Mouse (Mus musculus): ENCODE measurements around the gene Olfr869. TPM values are rescaled to one million over a fixed set of nuclear protein-coding genes. Genes with fewer than 3 reads are reported as not detected.

The Olfr869 gene
- polyA plus RNA-seq (2015; fragmentation: Nextera tagmentation; extraction: Ambion mirVana), result not detected in 2 replicates

GRCm38 (mm10) chr9:20128709-20129108 is at the start of gene Olfr869:
TSS of gene Olfr869 (plus strand) at chr9:20129009.
- Histone ChIP-seq H3K27me3 (no peaks in the 10 kb centered on the region), H3K36me3 (no peaks in the 10 kb centered on the region), H3K9ac (no peak within 1 kb of the TSS), H3K4me1 (no peaks in the 10 kb centered on the region), H3K9me3 (no peaks in the 10 kb centered on the region), H3K4me2 (no peak within 1 kb of the TSS), H3K4me3 (no peak within 1 kb of the TSS), H3K27ac (no peak within 1 kb of the TSS)
- WGBS, result 78% methylated on average over 2 of the region's 2 CpGs
- ATAC-seq (ENCODE audit: insufficient number of reproducible peaks, low FRiP score, low TSS enrichment, low read depth), result no peak

- Histone ChIP-seq H3K4me3 (no peak within 1 kb of the TSS), H3K9me3 (no peaks in the 10 kb centered on the region; the same call in 1 of the 2 replicates), H3K36me3 (no peaks in the 10 kb centered on the region), H3K27ac (no peak within 1 kb of the TSS), H3K4me2 (no peak within 1 kb of the TSS), H3K9ac (no peak within 1 kb of the TSS), H3K27me3 (no peaks in the 10 kb centered on the region), H3K4me1 (no peaks in the 10 kb centered on the region)
- WGBS, result 39% methylated on average over 2 of the region's 2 CpGs
- no peak for ATAC-seq (ENCODE audit: insufficient number of reproducible peaks, low FRiP score, low TSS enrichment, low read depth)
Observed at GRCm38 (mm10) chr9:20098326-20098725, 30.5 kb upstream of the Olfr869 start, which contains the start of gene Olfr868. TSS of gene Olfr868 (plus strand) at chr9:20098626.

GRCm38 (mm10) chr9:20149706-20150105 is 20.9 kb downstream of the Olfr869 start:
- Histone ChIP-seq H3K4me2 (no peak overlapping the region), H3K27me3 (no peaks in the 10 kb centered on the region), H3K4me3 (no peak overlapping the region), H3K4me1 (no peaks in the 10 kb centered on the region), H3K27ac (no peak overlapping the region), H3K9me3 (peaks cover 5% of the 10 kb centered on the region; the same call in 1 of the 2 replicates), H3K36me3 (no peaks in the 10 kb centered on the region), H3K9ac (no peak overlapping the region)
- no peak for ATAC-seq (ENCODE audit: insufficient number of reproducible peaks, low FRiP score, low TSS enrichment, low read depth)
- 91% methylated on average over 3 of the region's 3 CpGs for WGBS

GRCm38 (mm10) chr9:20173957-20174356 is 45.1 kb downstream of the Olfr869 start, which contains the start of gene Olfr870:
TSS of gene Olfr870 (minus strand) at chr9:20174057.
- no peaks in the 10 kb centered on the region for H3K36me3 ChIP-seq
- H3K9me3 ChIP-seq, result no peaks in the 10 kb centered on the region
- no peak within 1 kb of the TSS for H3K9ac ChIP-seq
- H3K4me1 ChIP-seq, result no peaks in the 10 kb centered on the region
- no peak within 1 kb of the TSS for H3K4me3 ChIP-seq
- no peak for ATAC-seq (ENCODE audit: insufficient number of reproducible peaks, low FRiP score, low TSS enrichment, low read depth)
- no peak within 1 kb of the TSS for H3K27ac ChIP-seq
- H3K4me2 ChIP-seq, result no peak within 1 kb of the TSS
- no peaks in the 10 kb centered on the region for H3K27me3 ChIP-seq
- 80% methylated on average over 2 of the region's 2 CpGs for WGBS

GRCm38 (mm10) chr9:20179463-20179862 is 50.7 kb downstream of the Olfr869 start:
- no peaks in the 10 kb centered on the region for H3K27me3 ChIP-seq
- WGBS, result 64% methylated on average over 5 of the region's 5 CpGs

More at GRCm38 (mm10) chr9:20179463-20179862, 50.7 kb downstream of the Olfr869 start:
- Histone ChIP-seq H3K27ac (no peak overlapping the region), H3K9ac (no peak overlapping the region), H3K4me2 (no peak overlapping the region), H3K4me1 (no peaks in the 10 kb centered on the region), H3K4me3 (no peak overlapping the region), H3K36me3 (no peaks in the 10 kb centered on the region), H3K9me3 (no peaks in the 10 kb centered on the region)
- no peak for ATAC-seq (ENCODE audit: insufficient number of reproducible peaks, low FRiP score, low TSS enrichment, low read depth)

Other genes starting within 250 kb of the Olfr869 start
- not detected in 2 replicates for gene Olfr862, start 241.0 kb upstream of the Olfr869 start, polyA plus RNA-seq (2015; fragmentation: Nextera tagmentation; extraction: Ambion mirVana)
- gene Olfr77, start 212.1 kb upstream of the Olfr869 start, polyA plus RNA-seq (2015; fragmentation: Nextera tagmentation; extraction: Ambion mirVana), result 0.15 and 0.23 TPM in 2 replicates
- not detected in 2 replicates for gene Olfr866, start 101.0 kb upstream of the Olfr869 start, polyA plus RNA-seq (2015; fragmentation: Nextera tagmentation; extraction: Ambion mirVana)
- gene Olfr867, start 71.4 kb upstream of the Olfr869 start, polyA plus RNA-seq (2015; fragmentation: Nextera tagmentation; extraction: Ambion mirVana), result not detected in 2 replicates
- not detected in 2 replicates for gene Olfr868, start 30.4 kb upstream of the Olfr869 start, polyA plus RNA-seq (2015; fragmentation: Nextera tagmentation; extraction: Ambion mirVana)
- gene Olfr870, start 45.0 kb downstream of the Olfr869 start, polyA plus RNA-seq (2015; fragmentation: Nextera tagmentation; extraction: Ambion mirVana), result not detected in 2 replicates
- gene Olfr871, start 83.2 kb downstream of the Olfr869 start, polyA plus RNA-seq (2015; fragmentation: Nextera tagmentation; extraction: Ambion mirVana), result not detected in 2 replicates
- gene Olfr872, start 108.1 kb downstream of the Olfr869 start, polyA plus RNA-seq (2015; fragmentation: Nextera tagmentation; extraction: Ambion mirVana), result not detected in 2 replicates
- not detected in 2 replicates for gene Olfr39, start 153.3 kb downstream of the Olfr869 start, polyA plus RNA-seq (2015; fragmentation: Nextera tagmentation; extraction: Ambion mirVana)
- not detected in 2 replicates for gene Olfr873, start 169.5 kb downstream of the Olfr869 start, polyA plus RNA-seq (2015; fragmentation: Nextera tagmentation; extraction: Ambion mirVana)
- not detected in 2 replicates for gene Olfr18, start 207.1 kb downstream of the Olfr869 start, polyA plus RNA-seq (2015; fragmentation: Nextera tagmentation; extraction: Ambion mirVana)